Mouse (Mus musculus) small intestine, adult 2 months (tissue): ENCODE results near the gene Gabrb1.

Experiments
- CTCF ChIP-seq: fragments of 200-500 bp; IDR thresholded peaks from 2 replicates; pipeline ENCODE4 v1.5.1; 2012; ENCODE audit warnings: low read depth, mild to moderate bottlenecking, control low read depth, inconsistent platforms, low read length, moderate library complexity, mixed read lengths; ENCODE audit not compliant: insufficient replicate concordance, insufficient read length; ENCODE audit errors: extremely low read depth
- POLR2A ChIP-seq: fragments of 200-500 bp; IDR thresholded peaks from 2 replicates; pipeline ENCODE4 v1.6.1; 2012; ENCODE audit warnings: low read depth, mild to moderate bottlenecking, control low read depth, inconsistent platforms, low read length, moderate library complexity

GRCm38 (mm10) chr5:71986983-71987398 lies 329.1 kb downstream of the Gabrb1 start:
- no peak for TF ChIP-seq CTCF
- TF ChIP-seq POLR2A = no peak
